ENCODE assay signal across 33 mouse cellular contexts in the genomic region with DNA sequence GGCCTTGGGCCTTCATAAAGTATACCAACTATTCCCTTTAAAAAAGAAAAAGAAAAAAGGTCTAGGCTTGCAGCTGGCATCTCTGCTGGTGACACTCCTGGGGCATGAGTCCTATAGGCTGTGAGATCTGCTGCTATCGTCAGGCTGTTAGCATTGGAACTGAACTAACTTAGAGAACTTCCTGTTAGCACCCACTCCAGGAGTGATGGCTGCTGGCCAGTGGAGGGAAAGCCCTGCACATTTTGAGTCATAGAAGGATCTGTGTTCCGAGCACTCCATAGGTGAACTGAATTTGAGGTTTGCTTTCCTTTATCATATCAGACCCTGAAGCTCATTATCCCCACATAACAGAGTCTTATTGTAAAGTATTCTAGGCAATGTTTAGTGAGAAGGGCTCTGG. TPM values are rescaled to one million over a fixed set of nuclear protein-coding genes. Genes with fewer than 3 reads are reported as not detected.
DNase-seq lines count a peak whose midpoint lies in the region; ATAC-seq lines count a peak whose summit lies in the region.
"Had no signal": no experiment of that assay in that cellular context is flagged by ENCODE, and none has a peak within 500 bp of the region (broad histone marks: within the 10 kb centered on the region; RNA-seq: fewer than 3 reads in every experiment).

No protein-coding gene starts in this region.

- WGBS in heart, embryonic 16.5 days, result 23% methylated on average over 2 of the region's 2 CpGs
- WGBS in heart, embryonic 11.5 days (ENCODE audit: insufficient replicate concordance), result 38% methylated on average over 2 of the region's 2 CpGs
- 26% methylated on average over 2 of the region's 2 CpGs for WGBS in lung, embryonic 16.5 days

- no peak overlapping the region for H3K27ac ChIP-seq in heart, embryonic 16.5 days (ENCODE audit: low read length)
- no peak overlapping the region for H3K27ac ChIP-seq in heart, embryonic 11.5 days (ENCODE audit: low read depth, low read length)
- H3K27ac ChIP-seq in lung, embryonic 16.5 days (ENCODE audit: low read length), result no peak overlapping the region
- H3K27ac ChIP-seq: embryonic facial prominence, embryonic 12.5 days; hindbrain, embryonic 10.5 days; hindbrain, embryonic 15.5 days; kidney, embryonic 15.5 days; limb, embryonic 10.5 days; limb, embryonic 15.5 days; liver, embryonic 13.5 days; lung, embryonic 15.5 days; midbrain, embryonic 12.5 days; neural tube, embryonic 13.5 days had no signal

- no peak overlapping the region for H3K9ac ChIP-seq in heart, embryonic 16.5 days (ENCODE audit: low read length)
- H3K9ac ChIP-seq in heart, embryonic 11.5 days (ENCODE audit: low read depth, low read length), result no peak overlapping the region
- H3K9ac ChIP-seq in lung, embryonic 16.5 days (ENCODE audit: low read length), result no peak overlapping the region
- H3K9ac ChIP-seq: embryonic facial prominence, embryonic 12.5 days; hindbrain, embryonic 15.5 days; kidney, embryonic 15.5 days; limb, embryonic 15.5 days; liver, embryonic 13.5 days; lung, embryonic 15.5 days; midbrain, embryonic 12.5 days; neural tube, embryonic 13.5 days had no signal

- H3K36me3 ChIP-seq in heart, embryonic 16.5 days (ENCODE audit: control insufficient read depth, insufficient read depth), result no peaks in the 10 kb centered on the region
- H3K36me3 ChIP-seq in heart, embryonic 11.5 days (ENCODE audit: control insufficient read depth, insufficient read depth, low read length), result no peaks in the 10 kb centered on the region
- no peaks in the 10 kb centered on the region for H3K36me3 ChIP-seq in lung, embryonic 16.5 days (ENCODE audit: control insufficient read depth, insufficient read depth, low read length)
- H3K36me3 ChIP-seq: embryonic facial prominence, embryonic 12.5 days; hindbrain, embryonic 10.5 days; hindbrain, embryonic 15.5 days; kidney, embryonic 15.5 days; limb, embryonic 10.5 days; limb, embryonic 15.5 days; liver, embryonic 13.5 days; lung, embryonic 15.5 days; midbrain, embryonic 12.5 days; neural tube, embryonic 13.5 days had no signal

- peaks cover 6% of the 10 kb centered on the region; the same call in 1 of the 2 replicates for H3K4me1 ChIP-seq in heart, embryonic 16.5 days (ENCODE audit: control insufficient read depth, insufficient read depth, low read length)
- H3K4me1 ChIP-seq in heart, embryonic 11.5 days (ENCODE audit: control insufficient read depth, insufficient read depth, low read length), result 0 out of 2 replicates have a peak, but pooled peaks cover 4% of the 10 kb centered on the region
- peaks cover 5% of the 10 kb centered on the region; the same call in 1 of the 2 replicates for H3K4me1 ChIP-seq in lung, embryonic 16.5 days (replicated peaks; ENCODE audit: control insufficient read depth, insufficient read depth, low read length)
- H3K4me1 ChIP-seq: embryonic facial prominence, embryonic 12.5 days; liver, embryonic 13.5 days; megakaryocyte, embryonic 14.5 days; midbrain, embryonic 12.5 days had no signal

- H3K4me2 ChIP-seq in heart, embryonic 16.5 days (ENCODE audit: low read depth, low read length), result no peak overlapping the region
- H3K4me2 ChIP-seq in heart, embryonic 11.5 days, result no peak overlapping the region
- H3K4me2 ChIP-seq in lung, embryonic 16.5 days (ENCODE audit: low read depth, low read length), result no peak overlapping the region
- H3K4me2 ChIP-seq: embryonic facial prominence, embryonic 12.5 days; hindbrain, embryonic 15.5 days; kidney, embryonic 15.5 days; limb, embryonic 15.5 days; liver, embryonic 13.5 days; lung, embryonic 15.5 days; midbrain, embryonic 12.5 days; neural tube, embryonic 13.5 days had no signal

- H3K9me3 ChIP-seq in heart, embryonic 16.5 days (replicated peaks; ENCODE audit: control insufficient read depth, low read length), result no peaks in the 10 kb centered on the region
- H3K9me3 ChIP-seq in heart, embryonic 11.5 days (replicated peaks; ENCODE audit: control insufficient read depth, low read length), result no peaks in the 10 kb centered on the region
- no peaks in the 10 kb centered on the region for H3K9me3 ChIP-seq in lung, embryonic 16.5 days (ENCODE audit: control insufficient read depth, low read length)
- H3K9me3 ChIP-seq: embryonic facial prominence, embryonic 12.5 days; hindbrain, embryonic 10.5 days; hindbrain, embryonic 15.5 days; kidney, embryonic 15.5 days; limb, embryonic 10.5 days; limb, embryonic 15.5 days; liver, embryonic 13.5 days; lung, embryonic 15.5 days; megakaryocyte, embryonic 14.5 days; midbrain, embryonic 12.5 days; neural tube, embryonic 13.5 days had no signal

- H3K4me3 ChIP-seq in heart, embryonic 16.5 days (ENCODE audit: low read length), result no peak overlapping the region
- no peak overlapping the region for H3K4me3 ChIP-seq in heart, embryonic 11.5 days (ENCODE audit: low read depth, low read length)
- no peak overlapping the region for H3K4me3 ChIP-seq in lung, embryonic 16.5 days (ENCODE audit: low read length)
- H3K4me3 ChIP-seq: embryonic facial prominence, embryonic 12.5 days; hindbrain, embryonic 10.5 days; hindbrain, embryonic 15.5 days; kidney, embryonic 15.5 days; limb, embryonic 10.5 days; limb, embryonic 15.5 days; liver, embryonic 13.5 days; lung, embryonic 15.5 days; megakaryocyte, embryonic 14.5 days; midbrain, embryonic 12.5 days; myocyte; neural tube, embryonic 13.5 days had no signal

- no peak for DNase-seq in lung, postnatal 4 days
- DNase-seq in 3T3-L1 (ENCODE audit: low read depth, low spot score), result peak; percentile 50
- peak; percentile 58 for DNase-seq in brain, adult 2 months (ENCODE audit: low read depth, low spot score)
- DNase-seq: adrenal gland, postnatal 10 days; B cell, adult 2 months; cerebellum, adult 11 months; cerebellum, adult 9-11 months; embryo, embryonic 11 days; gastrocnemius, postnatal 10 days; kidney, adult 18-20 months; kidney, postnatal 25 days; liver, embryonic 13.5 days; thymus, adult 2 months; thymus, postnatal 36 days had no signal

- H3K27me3 ChIP-seq in heart, embryonic 16.5 days (ENCODE audit: control insufficient read depth, insufficient read depth, low read length), result no peaks in the 10 kb centered on the region
- H3K27me3 ChIP-seq in heart, embryonic 11.5 days (ENCODE audit: control insufficient read depth, insufficient read depth, low read length), result 0 out of 2 replicates have a peak, but pooled peaks cover 3% of the 10 kb centered on the region
- H3K27me3 ChIP-seq in lung, embryonic 16.5 days (ENCODE audit: control insufficient read depth, insufficient read depth, low read depth, low read length), result no peaks in the 10 kb centered on the region
- H3K27me3 ChIP-seq: CH12.LX; embryonic facial prominence, embryonic 12.5 days; hindbrain, embryonic 15.5 days; kidney, embryonic 15.5 days; limb, embryonic 15.5 days; liver, embryonic 13.5 days; lung, embryonic 15.5 days; midbrain, embryonic 12.5 days; neural tube, embryonic 13.5 days had no signal

- 0 out of 2 replicates have a peak, but pooled peaks have one; percentile 28 for ATAC-seq in heart, embryonic 16.5 days (replicated peaks; ENCODE audit: extremely low read depth, insufficient read depth, low FRiP score)
- no peak for ATAC-seq in heart, embryonic 11.5 days (replicated peaks; ENCODE audit: insufficient number of reproducible peaks, low FRiP score, low TSS enrichment)
- ATAC-seq in lung, embryonic 16.5 days (ENCODE audit: low read depth), result peak; percentile 59; the same call in 1 of the 2 replicates
- no peak for ATAC-seq in CD4-positive, CD25-positive, alpha-beta regulatory T cell, adult 4 months
- ATAC-seq: forebrain, embryonic 14.5 days had no signal

RNA-seq across cellular contexts. Expression of gene Atg4a-ps, which starts 14.1 kb away (rescaled TPM):
- 0.09 and 0.77 TPM in 2 replicates for polyA plus RNA-seq in heart, embryonic 16.5 days (2015; fragmentation: Nextera tagmentation; extraction: Ambion mirVana)
- 0.09 and 0.13 TPM in 2 replicates for polyA plus RNA-seq in heart, embryonic 11.5 days (2014; fragmentation: Nextera tagmentation; extraction: Ambion mirVana)
- polyA plus RNA-seq in lung, embryonic 16.5 days (2015; fragmentation: Nextera tagmentation; extraction: Ambion mirVana), result 0.09 and 0.13 TPM in 2 replicates
- 1 to 10 TPM; 1.2 to 2.4 TPM for polyA plus RNA-seq in CD4-positive, CD25-positive, alpha-beta regulatory T cell, adult 4 months (2017; shearing (Covaris generic))
- polyA plus RNA-seq: hindbrain, embryonic 15.5 days; kidney, embryonic 15.5 days; limb, embryonic 10.5 days; midbrain, postnatal 0 days; spleen, adult 2 months; thymus, adult 2 months had no signal

Comparison
In these comparisons a context has a peak if more than half of its experiments do, and no peak if none do; other contexts are left out.
1. ATAC-seq: peak in heart, embryonic 16.5 days (single experiment) and lung, embryonic 16.5 days (single experiment); none in heart, embryonic 11.5 days (single experiment) and CD4-positive, CD25-positive, alpha-beta regulatory T cell, adult 4 months (single experiment).
2. DNase-seq: peak in 3T3-L1 (single experiment) and brain, adult 2 months (single experiment); none in lung, postnatal 4 days (0 of 2).